Mouse (Mus musculus): ENCODE data around the gene Slc6a9.

DNA sequence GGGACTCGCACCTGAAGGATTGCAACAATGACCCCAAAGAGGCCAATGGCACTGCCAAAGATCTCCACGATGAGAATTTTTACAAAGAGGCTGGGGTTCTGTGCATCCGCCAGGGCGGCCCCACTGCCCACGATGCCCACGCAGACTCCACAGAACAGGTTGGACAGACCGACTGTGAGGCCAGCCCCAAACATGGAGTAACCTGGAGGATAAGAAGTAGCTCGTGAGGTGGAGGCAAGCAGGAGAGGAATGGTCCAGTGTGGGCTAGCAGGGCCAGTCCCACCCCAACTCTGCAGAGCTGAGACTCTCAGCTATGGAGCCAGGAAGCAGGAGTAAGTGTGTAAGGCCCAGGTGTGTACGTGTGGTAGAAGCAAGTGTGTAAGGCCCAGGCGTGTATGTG, 50.8 kb downstream of the Slc6a9 start:
- TF ChIP-seq POLR2A (IDR thresholded peaks at IDR 0.05; ENCODE audit: insufficient read length, low read depth) (no peak), TCF3 (IDR thresholded peaks at IDR 0.05; ENCODE audit: insufficient read length, low read depth) (no peak), TCF12 (IDR thresholded peaks at IDR 0.05; ENCODE audit: insufficient read depth, poor library complexity, severe bottlenecking) (no peak)

Measured in myocyte (in vitro differentiated cells).